17 mouse cellular contexts compared by ENCODE assay signal in genomic region chr13:41381041-41381805, GRCm38 (mm10).
DNase-seq lines count a peak whose midpoint lies in the region; ATAC-seq lines count a peak whose summit lies in the region.
"Had no signal": no experiment of that assay in that cellular context is flagged by ENCODE, and none has a peak within 500 bp of the region (broad histone marks: within the 10 kb centered on the region; RNA-seq: fewer than 3 reads in every experiment).

No protein-coding gene starts in this region.

- H3K27me3 ChIP-seq in liver, embryonic 11.5 days (replicated peaks; ENCODE audit: control insufficient read depth, insufficient read depth, low read length) = no peaks in the 10 kb centered on the region
- H3K27me3 ChIP-seq: forebrain, embryonic 15.5 days; lung, embryonic 15.5 days; midbrain, embryonic 12.5 days had no signal

- no peak overlapping the region for H3K27ac ChIP-seq in liver, embryonic 11.5 days (ENCODE audit: low read depth, low read length)
- H3K27ac ChIP-seq: forebrain, embryonic 15.5 days; heart, embryonic 13.5 days; limb, embryonic 13.5 days; lung, embryonic 15.5 days; midbrain, embryonic 12.5 days had no signal

- no peaks in the 10 kb centered on the region for H3K9me3 ChIP-seq in liver, embryonic 11.5 days (ENCODE audit: control insufficient read depth, low read length)
- H3K9me3 ChIP-seq: forebrain, embryonic 15.5 days; heart, embryonic 13.5 days; limb, embryonic 13.5 days; lung, embryonic 15.5 days; midbrain, embryonic 12.5 days had no signal

- H3K4me2 ChIP-seq in liver, embryonic 11.5 days = no peak overlapping the region
- H3K4me2 ChIP-seq: forebrain, embryonic 15.5 days; heart, embryonic 13.5 days; limb, embryonic 13.5 days; lung, embryonic 15.5 days; midbrain, embryonic 12.5 days had no signal

- H3K36me3 ChIP-seq in liver, embryonic 11.5 days (ENCODE audit: control insufficient read depth, insufficient read depth, low read length) = no peaks in the 10 kb centered on the region
- H3K36me3 ChIP-seq: forebrain, embryonic 15.5 days; heart, embryonic 13.5 days; limb, embryonic 13.5 days; lung, embryonic 15.5 days; midbrain, embryonic 12.5 days had no signal

- H3K9ac ChIP-seq in liver, embryonic 11.5 days (ENCODE audit: low read depth, low read length) = no peak overlapping the region
- H3K9ac ChIP-seq: forebrain, embryonic 15.5 days; heart, embryonic 13.5 days; limb, embryonic 13.5 days; lung, embryonic 15.5 days; midbrain, embryonic 12.5 days had no signal

- ATAC-seq in liver, embryonic 11.5 days (replicated peaks; ENCODE audit: low FRiP score) = no peak
- peak; percentile 77 for ATAC-seq in megakaryocyte progenitor cell, adult 5-6 weeks (replicated peaks; ENCODE audit: poor library complexity)
- ATAC-seq in erythroid progenitor cell, adult 5-6 weeks (replicated peaks; ENCODE audit: low FRiP score, poor library complexity, severe bottlenecking) = no peak
- ATAC-seq: forebrain, embryonic 15.5 days; intestine, postnatal 0 days had no signal

- no peak overlapping the region for H3K4me3 ChIP-seq in liver, embryonic 11.5 days (ENCODE audit: low read depth, low read length)
- H3K4me3 ChIP-seq: forebrain, embryonic 15.5 days; heart, embryonic 13.5 days; limb, embryonic 13.5 days; lung, embryonic 15.5 days; midbrain, embryonic 12.5 days had no signal

- peak; percentile 29 for DNase-seq in liver, embryonic 11.5 days (ENCODE audit: low spot score)
- DNase-seq in liver = no peak
- DNase-seq in T-cell, adult 2 months (ENCODE audit: low spot score) = peak; percentile 81
- DNase-seq in thymus, postnatal 14 days = peak; percentile 41
- DNase-seq in cerebellum, postnatal 25 days = no peak
- no peak for DNase-seq in urinary bladder, postnatal 10 days (ENCODE audit: low spot score)
- DNase-seq: cerebellum, adult 18-20 months; gastrocnemius, postnatal 25 days; kidney, postnatal 4 days had no signal

- WGBS in liver, embryonic 11.5 days = 47% methylated on average over 7 of the region's 7 CpGs

- H3K4me1 ChIP-seq in liver, embryonic 11.5 days (replicated peaks; ENCODE audit: control insufficient read depth, insufficient read depth, low read length) = no peaks in the 10 kb centered on the region
- H3K4me1 ChIP-seq: forebrain, embryonic 15.5 days; heart, embryonic 13.5 days; lung, embryonic 15.5 days; midbrain, embryonic 12.5 days had no signal

Comparison
In these comparisons a context has a peak if more than half of its experiments do, and no peak if none do; other contexts are left out.
1. DNase-seq: peak in liver, embryonic 11.5 days (single experiment), T-cell, adult 2 months (single experiment) and thymus, postnatal 14 days (single experiment); none in liver (single experiment), cerebellum, postnatal 25 days (0 of 2) and urinary bladder, postnatal 10 days (single experiment).